Mouse (Mus musculus): Measurements from ENCODE around the gene Ddx10. TPM values are rescaled to one million over a fixed set of nuclear protein-coding genes. Genes with fewer than 3 reads are reported as not detected.
A peak's percentile ranks its signal among the peaks of the same experiment; 100 is the strongest.

Gene Ddx10
- polyA plus RNA-seq (2021) = 23.9 TPM

GRCm38 (mm10) chr9:53247953-53248397 lies at the start of gene Ddx10:
Gene Ddx10, minus strand, starts transcription at chr9:53248053.
- in situ Hi-C loops (cut with MboI; ENCODE audit: low pct_unique_long_range_greater_than_20kb) = no loop called here
- H3K27me3 ChIP-seq = no peaks in the 10 kb centered on the region
- DNase-seq (ENCODE audit: low read depth, low spot score) (peak; percentile 77), ATAC-seq (peak; percentile 96)
- ChIA-PET CTCF (no interaction called here), POLR2A (no interaction called here)
- TF ChIP-seq CTCF (IDR thresholded peaks at IDR 0.05) = no peak

- ChIA-PET CTCF (no interaction called here), POLR2A (no interaction called here)
- ATAC-seq (no peak), DNase-seq (ENCODE audit: low read depth, low spot score) (no peak)
- no peak for TF ChIP-seq CTCF (IDR thresholded peaks at IDR 0.05)
- in situ Hi-C loops (cut with MboI; ENCODE audit: low pct_unique_long_range_greater_than_20kb) = no loop called here
- H3K27me3 ChIP-seq = no peaks in the 10 kb centered on the region
Observed at GRCm38 (mm10) chr9:53292833-53293232, 45.0 kb upstream of the Ddx10 start.

DNA sequence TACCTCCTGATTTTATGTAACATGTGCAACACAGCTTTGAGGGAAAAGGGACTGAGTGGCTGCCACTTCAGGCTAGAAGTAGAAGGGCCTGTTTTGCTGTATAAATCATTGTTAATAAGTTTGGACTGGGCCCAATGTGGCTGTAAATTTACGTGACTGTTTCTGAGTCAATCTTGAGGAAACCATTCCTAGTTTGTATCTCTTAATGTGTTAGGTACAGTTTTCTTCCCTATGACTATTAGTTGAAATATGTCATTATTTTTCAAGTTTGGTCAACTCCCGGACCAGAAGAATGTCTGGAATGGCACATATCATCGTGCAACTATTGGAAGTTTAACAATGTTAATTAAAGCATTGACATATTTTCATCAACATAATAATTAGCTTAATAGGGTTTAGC lies 42.2 kb upstream of the Ddx10 start:
- no peak for DNase-seq (ENCODE audit: low read depth, low spot score)
- ChIA-PET CTCF (interaction anchor here (0.9 to 1.0 kb wide), 2 partner anchors 28 to 35 kb away, joined by 3 read pairs; no protein-coding TSS in a partner anchor), POLR2A (no interaction called here)
- peak; percentile 62 for ATAC-seq
- no peak for TF ChIP-seq CTCF (IDR thresholded peaks at IDR 0.05)
- in situ Hi-C loops (cut with MboI; ENCODE audit: low pct_unique_long_range_greater_than_20kb) = no loop called here
- no peaks in the 10 kb centered on the region for H3K27me3 ChIP-seq

GRCm38 (mm10) chr9:53286793-53287192 lies 38.9 kb upstream of the Ddx10 start:
- no peak for TF ChIP-seq CTCF (IDR thresholded peaks at IDR 0.05)
- H3K27me3 ChIP-seq = no peaks in the 10 kb centered on the region
- ChIA-PET CTCF (no interaction called here), POLR2A (no interaction called here)
- in situ Hi-C loops (cut with MboI; ENCODE audit: low pct_unique_long_range_greater_than_20kb) = no loop called here
- DNase-seq (ENCODE audit: low read depth, low spot score) (no peak), ATAC-seq (no peak)

DNA sequence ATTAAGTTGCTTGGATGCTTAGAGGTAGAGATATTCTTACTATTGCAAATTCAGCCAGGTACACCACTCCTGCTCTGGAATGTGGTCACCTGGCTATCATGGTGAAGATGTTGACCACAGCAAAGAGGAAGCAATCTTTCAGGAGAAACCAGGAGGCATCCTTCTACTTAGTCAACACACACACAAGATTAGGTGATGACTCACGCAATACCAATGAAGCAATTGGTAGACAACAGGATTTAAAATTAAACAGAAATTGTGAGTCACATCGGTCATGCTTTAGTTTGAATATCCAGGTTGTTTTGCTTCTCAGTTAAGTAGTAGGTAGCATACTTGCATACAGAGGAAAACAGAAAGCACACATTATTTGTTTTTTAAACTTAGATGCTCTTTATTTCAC lies 31.1 kb upstream of the Ddx10 start:
- POLR2A ChIA-PET = interaction anchor here (0.6 kb wide), 1 partner anchor 72 kb away, joined by 7 read pairs; no protein-coding TSS in a partner anchor
- CTCF ChIA-PET = no interaction called here
- DNase-seq (ENCODE audit: low read depth, low spot score) (peak; percentile 82), ATAC-seq (peak; percentile 74)
- H3K27me3 ChIP-seq = no peaks in the 10 kb centered on the region
- no peak for TF ChIP-seq CTCF (IDR thresholded peaks at IDR 0.05)
- in situ Hi-C loops (cut with MboI; ENCODE audit: low pct_unique_long_range_greater_than_20kb) = no loop called here

GRCm38 (mm10) chr9:53276381-53276780 lies 28.5 kb upstream of the Ddx10 start:
- ATAC-seq (no peak), DNase-seq (ENCODE audit: low read depth, low spot score) (no peak)
- in situ Hi-C loops (cut with MboI; ENCODE audit: low pct_unique_long_range_greater_than_20kb) = no loop called here
- no peaks in the 10 kb centered on the region for H3K27me3 ChIP-seq
- CTCF ChIA-PET = no interaction called here
- POLR2A ChIA-PET = no interaction called here
- TF ChIP-seq CTCF (IDR thresholded peaks at IDR 0.05) = no peak

DNA sequence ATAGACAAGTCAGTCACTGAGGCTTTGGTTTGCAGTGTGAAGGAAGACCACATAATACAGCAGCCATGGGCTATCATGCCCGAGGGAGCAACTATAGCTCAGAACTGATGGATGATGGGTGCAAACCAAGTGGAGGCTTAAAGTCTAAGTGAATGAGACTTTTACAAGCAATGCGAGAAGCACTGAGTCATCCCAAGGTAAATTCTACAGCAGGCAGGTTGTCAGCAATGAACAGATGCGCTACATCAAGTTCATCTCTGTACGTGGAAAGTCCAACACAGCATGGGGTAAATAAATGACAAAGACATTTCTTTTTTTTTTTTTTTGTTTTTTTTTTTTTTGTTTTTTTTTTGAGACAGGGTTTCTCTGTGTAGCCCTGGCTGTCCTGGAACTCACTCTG lies 24.9 kb upstream of the Ddx10 start:
- in situ Hi-C loops (cut with MboI; ENCODE audit: low pct_unique_long_range_greater_than_20kb) = no loop called here
- ATAC-seq = no peak
- ChIA-PET POLR2A (no interaction called here), CTCF (no interaction called here)
- no peaks in the 10 kb centered on the region for H3K27me3 ChIP-seq
- no peak for TF ChIP-seq CTCF (IDR thresholded peaks at IDR 0.05)
- DNase-seq (ENCODE audit: low read depth, low spot score) = no peak

DNA sequence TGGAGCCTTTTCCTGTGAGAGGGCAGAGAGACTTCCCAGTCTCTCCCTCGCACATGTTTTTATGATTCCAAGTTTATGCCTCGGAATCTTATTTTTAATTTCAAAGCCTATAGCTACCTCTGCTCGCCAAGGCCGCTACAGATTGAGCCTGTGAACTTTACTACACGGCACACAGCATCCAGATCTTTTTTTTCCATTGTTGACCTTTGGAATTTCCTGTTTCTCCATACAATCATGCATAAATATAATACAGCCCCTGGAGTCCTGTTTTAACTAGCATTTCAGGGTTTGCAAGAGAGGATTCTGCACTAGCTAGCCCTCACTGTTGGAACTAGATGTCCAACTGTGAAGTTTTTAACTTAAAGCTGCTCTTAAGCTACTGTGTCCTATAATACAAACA lies 24.4 kb upstream of the Ddx10 start:
- CTCF ChIA-PET = no interaction called here
- H3K27me3 ChIP-seq = no peaks in the 10 kb centered on the region
- ATAC-seq = no peak
- TF ChIP-seq CTCF (IDR thresholded peaks at IDR 0.05) = no peak
- no peak for DNase-seq (ENCODE audit: low read depth, low spot score)
- in situ Hi-C loops (cut with MboI; ENCODE audit: low pct_unique_long_range_greater_than_20kb) = no loop called here
- POLR2A ChIA-PET = no interaction called here

DNA sequence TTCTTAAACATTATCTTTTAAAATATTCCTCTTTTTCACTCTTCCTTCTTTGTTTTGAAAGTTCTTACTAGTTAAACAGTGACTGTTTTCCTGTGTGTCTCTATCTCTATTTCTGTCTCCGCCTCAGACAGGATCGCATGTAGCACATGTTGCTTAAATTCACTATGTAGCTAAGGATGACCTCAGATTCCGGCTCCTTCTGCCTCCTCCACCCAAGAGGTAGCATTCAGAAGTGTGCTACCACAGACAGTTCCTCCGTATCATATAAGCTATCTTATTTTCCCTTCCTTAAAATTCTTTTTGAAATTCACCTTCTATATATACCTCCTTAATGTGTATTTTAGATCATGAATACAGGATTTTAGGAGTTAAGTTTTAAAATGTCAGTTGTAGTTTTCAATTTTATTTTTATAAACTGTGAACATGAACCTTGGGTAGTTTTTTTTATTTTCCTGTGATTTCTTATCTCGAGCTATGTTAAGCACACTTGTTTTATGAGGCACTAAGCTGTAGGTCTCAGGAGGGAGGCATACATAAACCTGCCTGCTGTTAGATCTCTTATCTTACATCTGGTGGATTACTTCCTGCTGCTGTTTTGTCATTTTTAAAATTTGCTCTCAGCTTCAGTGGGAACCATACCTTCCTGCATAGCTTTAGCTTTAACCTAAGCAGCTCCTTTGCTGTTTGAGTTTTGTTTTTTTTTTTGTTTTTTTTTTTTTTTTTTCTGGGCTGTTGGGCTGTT lies 23.6 kb upstream of the Ddx10 start:
- CTCF ChIA-PET = interaction anchor here (1.1 kb wide), 1 partner anchor 46 kb away, joined by 3 read pairs; no protein-coding TSS in a partner anchor
- H3K27me3 ChIP-seq = no peaks in the 10 kb centered on the region
- ATAC-seq (no peak), DNase-seq (ENCODE audit: low read depth, low spot score) (no peak)
- POLR2A ChIA-PET = interaction anchor here (1.0 kb wide), 1 partner anchor 17 kb away, joined by 4 read pairs; no protein-coding TSS in a partner anchor
- in situ Hi-C loops (cut with MboI; ENCODE audit: low pct_unique_long_range_greater_than_20kb) = no loop called here
- TF ChIP-seq CTCF (IDR thresholded peaks at IDR 0.05) = no peak

DNA sequence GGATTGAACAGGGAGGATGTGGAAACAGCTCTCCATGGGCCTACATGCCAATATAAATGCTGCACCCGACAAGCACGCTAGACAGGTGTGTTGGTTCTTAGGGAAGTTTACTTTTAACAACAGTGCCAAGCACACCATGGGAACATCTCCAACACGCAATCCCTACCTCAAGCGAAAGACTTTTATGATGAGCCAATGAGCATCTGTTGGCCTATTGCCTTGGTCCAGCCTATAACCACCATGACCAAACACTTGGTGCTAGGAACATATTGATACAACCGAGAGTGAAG lies 21.6 kb upstream of the Ddx10 start:
- TF ChIP-seq CTCF (IDR thresholded peaks at IDR 0.05) = no peak
- CTCF ChIA-PET = interaction anchor here (1.1 kb wide), 1 partner anchor 8 kb away, joined by 4 read pairs; no protein-coding TSS in a partner anchor
- in situ Hi-C loops (cut with MboI; ENCODE audit: low pct_unique_long_range_greater_than_20kb) = no loop called here
- no peak for ATAC-seq
- POLR2A ChIA-PET = no interaction called here
- H3K27me3 ChIP-seq = no peaks in the 10 kb centered on the region
- DNase-seq (ENCODE audit: low read depth, low spot score) = no peak

DNA sequence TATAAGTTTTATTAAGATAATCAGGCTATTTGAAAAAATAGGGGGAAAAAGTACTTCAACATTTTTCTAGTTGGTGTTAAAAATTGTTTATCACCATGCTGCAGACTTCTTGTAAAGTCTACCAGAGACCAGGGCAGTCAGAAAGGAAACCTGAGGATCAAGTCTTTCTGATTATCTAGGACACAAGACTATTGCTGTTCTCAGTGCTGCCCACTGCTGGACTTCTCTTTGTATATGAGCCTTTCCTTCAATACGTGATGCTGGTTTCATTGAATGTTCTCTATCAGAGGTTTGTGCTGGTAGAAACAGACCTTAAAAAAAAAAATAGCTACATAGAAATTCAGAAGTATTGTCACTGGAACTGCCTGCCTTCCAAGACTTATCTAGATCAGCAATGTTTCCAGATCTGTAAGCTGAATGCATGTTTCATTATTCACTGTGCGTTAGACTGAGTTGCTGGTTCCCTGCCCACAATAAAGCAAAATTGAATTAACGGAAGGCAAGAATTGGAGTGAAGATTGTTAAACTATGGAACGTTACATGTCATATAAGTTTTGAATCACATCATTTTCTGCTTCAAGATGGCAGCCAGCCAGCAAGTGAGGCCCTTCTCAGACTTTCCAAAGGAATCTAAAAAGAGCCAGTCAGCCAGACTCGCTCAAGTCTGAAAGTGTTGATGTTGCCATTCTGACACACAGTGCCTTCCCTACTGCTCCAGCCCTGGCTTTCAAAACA lies 21.0 kb upstream of the Ddx10 start:
- ATAC-seq (no peak), DNase-seq (ENCODE audit: low read depth, low spot score) (no peak)
- no peaks in the 10 kb centered on the region for H3K27me3 ChIP-seq
- no peak for TF ChIP-seq CTCF (IDR thresholded peaks at IDR 0.05)
- ChIA-PET CTCF (interaction anchor here (1.1 to 1.2 kb wide), 2 partner anchors 9 to 14 kb away, joined by 3 to 4 read pairs; no protein-coding TSS in a partner anchor), POLR2A (no interaction called here)
- in situ Hi-C loops (cut with MboI; ENCODE audit: low pct_unique_long_range_greater_than_20kb) = no loop called here
